Mouse (Mus musculus) stomach, postnatal 0 days (tissue): Measurements from ENCODE around the gene Gm38392. TPM values are rescaled to one million over a fixed set of nuclear protein-coding genes. Genes with fewer than 3 reads are reported as not detected.
"Not testable (repeated sequence)": the region's sequence is repeated elsewhere in the genome, so short reads cannot be mapped to it uniquely, and the experiment has no call there.

ENCODE experiments used
- ATAC-seq: fragments of 200-750 bp; cut with Nextera tagmentation; 2 replicates; pipeline ENCODE4 v1.8.0; 2017; ENCODE audit not compliant: low FRiP score, low TSS enrichment
- DNase-seq: peaks from one replicate; pipeline ENCODE4 v3.0.0-alpha.2; 2016; ENCODE audit warnings: low spot score
- H3K27ac ChIP-seq: fragments of 300-500 bp; sonication (generic); replicated peaks from 2 replicates; pipeline ENCODE4 v1.5.1; 2014; ENCODE audit warnings: mild to moderate bottlenecking, control low read depth
- H3K27me3 ChIP-seq: fragments of 300-500 bp; sonication (generic); 2 replicates; pipeline ENCODE4 v1.6.1; 2014; ENCODE audit warnings: low read length; ENCODE audit not compliant: control insufficient read depth, insufficient read depth
- H3K36me3 ChIP-seq: fragments of 300-500 bp; sonication (generic); 2 replicates; pipeline ENCODE4 v1.6.1; 2014; ENCODE audit warnings: low read length, mixed read lengths; ENCODE audit not compliant: control insufficient read depth, insufficient read depth
- H3K4me1 ChIP-seq: fragments of 300-500 bp; sonication (generic); replicated peaks from 2 replicates; pipeline ENCODE4 v1.6.1; 2014; ENCODE audit warnings: antibody characterized with exemption; ENCODE audit not compliant: control insufficient read depth, insufficient read depth
- H3K4me2 ChIP-seq: fragments of 300-500 bp; sonication (generic); replicated peaks from 2 replicates; pipeline ENCODE4 v1.6.1; 2014; ENCODE audit warnings: low read depth, mild to moderate bottlenecking, control low read depth, moderate library complexity
- H3K4me3 ChIP-seq: fragments of 300-500 bp; sonication (generic); 2 replicates; pipeline ENCODE4 v1.5.1; 2014; ENCODE audit warnings: low read depth, low read length, control low read depth
- H3K9ac ChIP-seq: fragments of 300-500 bp; sonication (generic); 2 replicates; pipeline ENCODE4 v1.6.1; 2014; ENCODE audit warnings: mild to moderate bottlenecking, low read length, control low read depth, mixed read lengths
- H3K9me3 ChIP-seq: fragments of 300-500 bp; sonication (generic); 2 replicates; pipeline ENCODE4 v1.6.1; 2016; ENCODE audit warnings: low read length; ENCODE audit not compliant: control insufficient read depth
- CTCF ChIP-seq: IDR thresholded peaks from 2 replicates; pipeline ENCODE4 v1.5.1; 2016; ENCODE audit warnings: antibody characterized with exemption, low read depth, mild to moderate bottlenecking, moderate library complexity
- EP300 ChIP-seq: optimal IDR thresholded peaks from 2 replicates; pipeline ENCODE3; 2016; ENCODE audit warnings: antibody characterized with exemption
- WGBS: fragments of 180-500 bp; shearing (Covaris S2); extraction: QIAGEN DNeasy Blood & Tissue Kit; methylation state at CpG from one replicate; pipeline ENCODE4 v1.1.7; 2014; 5-methylcytosine and 5-hydroxymethylcytosine counted together
- polyA plus RNA-seq: library from polyadenylated mRNA; unstranded; fragments of >200 nt; fragmentation: Nextera tagmentation; extraction: Ambion mirVana; gene quantifications from 2 replicates; pipeline ENCODE4 v1.2.1, GENCODE M21; 2015

Gene Gm38392
- polyA plus RNA-seq, 1 experiment from 2014 or later = 2.0 TPM

DNA sequence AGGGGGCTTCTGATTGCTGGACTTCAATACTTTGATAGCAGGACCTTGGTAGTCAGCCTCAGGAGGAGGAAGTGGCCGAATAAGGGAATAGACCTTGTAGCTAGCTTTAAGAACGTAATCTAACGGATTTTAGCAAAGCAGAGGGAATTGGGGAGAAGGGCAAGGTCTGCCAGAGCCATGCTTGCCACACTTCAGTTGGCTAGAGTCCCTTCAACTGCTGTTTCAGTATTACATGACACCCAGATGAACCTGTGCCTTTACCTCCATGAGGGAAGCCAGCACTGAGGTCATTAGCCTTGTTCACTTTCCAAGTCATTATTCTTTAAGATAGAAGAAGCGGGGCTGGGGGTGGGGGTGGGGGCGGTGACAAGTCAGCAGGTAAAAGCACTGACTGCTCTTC, 18.0 kb downstream of the Gm38392 start:
- WGBS = 77% methylated on average over 5 of the region's 5 CpGs
- no peak overlapping the region for H3K27ac ChIP-seq
- DNase-seq (no peak), ATAC-seq (no peak)
- H3K4me3 ChIP-seq = no peak overlapping the region
- TF ChIP-seq EP300 (no peak), CTCF (no peak)
- no peaks in the 10 kb centered on the region for H3K27me3 ChIP-seq
- H3K9me3 ChIP-seq = no peaks in the 10 kb centered on the region
- no peaks in the 10 kb centered on the region for H3K4me1 ChIP-seq
- H3K9ac ChIP-seq = no peak overlapping the region
- no peaks in the 10 kb centered on the region for H3K36me3 ChIP-seq
- H3K4me2 ChIP-seq = no peak overlapping the region

DNA sequence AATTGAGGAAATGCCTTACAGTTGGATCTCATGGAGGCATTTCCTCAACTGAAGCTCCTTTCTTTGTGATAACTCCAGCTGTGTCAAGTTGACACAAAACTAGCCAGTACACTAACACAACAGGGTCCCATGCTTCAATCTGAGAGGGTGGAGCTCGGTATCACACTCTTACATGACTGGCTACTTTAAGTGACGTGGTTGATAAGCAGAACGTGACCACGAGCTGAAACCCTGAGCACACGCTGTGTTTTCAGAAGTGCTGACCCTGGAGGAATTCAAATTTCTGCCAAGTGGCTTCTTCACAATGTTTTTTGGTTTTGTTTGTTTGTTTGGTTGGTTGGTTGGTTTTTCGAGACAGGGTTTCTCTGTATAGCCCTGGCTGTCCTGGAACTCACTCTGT, 19.0 kb downstream of the Gm38392 start:
- H3K4me1 ChIP-seq, ATAC-seq: not testable (repeated sequence)
- 76% methylated on average over 6 of the region's 6 CpGs for WGBS

DNA sequence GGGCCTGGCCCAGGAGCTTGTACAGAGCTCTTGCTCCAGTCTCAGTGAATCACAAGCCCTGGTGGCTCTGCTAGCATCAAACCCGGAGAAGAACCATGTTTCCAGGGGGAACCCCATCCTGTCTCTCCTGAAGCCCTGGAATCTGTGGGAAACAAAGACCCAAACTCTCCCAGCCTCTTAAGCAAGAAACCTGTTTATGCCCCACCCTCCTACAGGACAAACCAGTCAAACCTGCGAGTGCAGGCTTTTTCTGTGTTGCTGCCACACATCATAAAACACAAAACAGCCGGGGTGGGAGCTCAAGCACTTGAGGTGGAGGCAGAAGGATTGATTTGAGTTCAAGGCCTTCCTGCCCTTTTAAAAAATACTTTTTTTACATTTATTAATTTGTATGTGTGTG, 24.7 kb downstream of the Gm38392 start:
- peak overlapping the region; percentile 59; the same call in 1 of the 2 replicates for H3K27ac ChIP-seq
- H3K9me3 ChIP-seq = no peaks in the 10 kb centered on the region
- WGBS = 53% methylated on average over 3 of the region's 3 CpGs
- no peak overlapping the region for H3K4me3 ChIP-seq
- H3K9ac ChIP-seq = no peak overlapping the region
- no peaks in the 10 kb centered on the region for H3K4me1 ChIP-seq
- peak; percentile 90 for TF ChIP-seq EP300
- no peak for TF ChIP-seq CTCF
- ATAC-seq = peak; percentile 29; the same call in 1 of the 2 replicates
- DNase-seq = no peak
- H3K4me2 ChIP-seq = no peak overlapping the region
- no peaks in the 10 kb centered on the region for H3K36me3 ChIP-seq
- H3K27me3 ChIP-seq = no peaks in the 10 kb centered on the region

More for the DNA sequence above, 19.0 kb downstream of the Gm38392 start:
- not testable (repeated sequence) for H3K27me3 ChIP-seq, H3K9ac ChIP-seq, H3K4me2 ChIP-seq, DNase-seq, H3K27ac ChIP-seq, H3K36me3 ChIP-seq, H3K4me3 ChIP-seq, H3K9me3 ChIP-seq

DNA sequence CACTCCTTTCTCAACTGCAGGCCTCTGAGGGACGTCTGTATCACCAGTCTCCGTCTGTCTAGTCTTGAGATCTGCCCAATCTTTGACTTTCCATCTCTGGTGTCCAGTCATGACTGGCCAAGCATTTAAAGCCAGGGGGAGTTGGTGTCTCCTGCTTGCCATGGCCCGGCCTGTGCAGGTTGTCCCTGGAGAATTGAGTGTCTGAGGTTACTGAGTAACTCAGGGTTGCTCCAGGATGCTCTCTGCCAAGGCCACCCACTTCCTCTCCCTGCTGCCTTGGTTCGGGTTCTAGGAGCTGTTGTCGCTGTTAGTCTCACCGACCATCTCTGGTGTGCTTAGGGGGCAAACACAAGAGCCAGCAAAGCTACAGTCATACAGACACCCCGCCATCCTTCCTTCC, 30.6 kb downstream of the Gm38392 start:
- Histone ChIP-seq H3K36me3 (no peaks in the 10 kb centered on the region), H3K9me3 (no peaks in the 10 kb centered on the region), H3K27me3 (no peaks in the 10 kb centered on the region; the same call in 1 of the 2 replicates), H3K4me2 (no peak overlapping the region), H3K9ac (no peak overlapping the region), H3K27ac (no peak overlapping the region), H3K4me1 (no peaks in the 10 kb centered on the region), H3K4me3 (no peak overlapping the region)
- TF ChIP-seq EP300 = no peak
- no peak for TF ChIP-seq CTCF
- 55% methylated on average over 7 of the region's 7 CpGs for WGBS
- DNase-seq (no peak), ATAC-seq (no peak)

DNA sequence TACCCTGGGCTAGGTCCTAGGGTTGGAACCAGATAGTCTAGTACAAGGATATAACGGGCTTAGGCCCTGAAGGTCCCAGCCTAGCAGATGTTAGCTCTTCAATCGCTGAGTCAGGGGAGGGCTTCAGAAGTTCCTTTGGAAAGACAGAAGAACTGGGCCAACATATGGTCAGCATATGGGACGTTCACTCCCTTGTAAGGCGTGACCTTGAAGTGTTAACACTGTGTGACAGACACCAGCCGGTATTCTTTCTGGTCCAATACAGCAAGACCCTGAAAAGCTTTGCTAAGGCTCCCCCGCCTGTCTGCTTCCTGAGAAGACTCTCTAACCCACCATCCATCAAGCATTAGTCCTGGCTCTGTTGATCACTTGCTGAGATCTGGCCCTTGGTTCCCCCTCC, 31.1 kb downstream of the Gm38392 start:
- Histone ChIP-seq H3K4me2 (no peak overlapping the region), H3K36me3 (no peaks in the 10 kb centered on the region), H3K4me3 (no peak overlapping the region), H3K4me1 (no peaks in the 10 kb centered on the region), H3K9me3 (no peaks in the 10 kb centered on the region), H3K9ac (no peak overlapping the region), H3K27ac (no peak overlapping the region), H3K27me3 (no peaks in the 10 kb centered on the region; the same call in 1 of the 2 replicates)
- 47% methylated on average over 6 of the region's 6 CpGs for WGBS
- TF ChIP-seq EP300 = no peak
- no peak for TF ChIP-seq CTCF
- ATAC-seq (peak; percentile 46; the same call in 1 of the 2 replicates), DNase-seq (no peak)

DNA sequence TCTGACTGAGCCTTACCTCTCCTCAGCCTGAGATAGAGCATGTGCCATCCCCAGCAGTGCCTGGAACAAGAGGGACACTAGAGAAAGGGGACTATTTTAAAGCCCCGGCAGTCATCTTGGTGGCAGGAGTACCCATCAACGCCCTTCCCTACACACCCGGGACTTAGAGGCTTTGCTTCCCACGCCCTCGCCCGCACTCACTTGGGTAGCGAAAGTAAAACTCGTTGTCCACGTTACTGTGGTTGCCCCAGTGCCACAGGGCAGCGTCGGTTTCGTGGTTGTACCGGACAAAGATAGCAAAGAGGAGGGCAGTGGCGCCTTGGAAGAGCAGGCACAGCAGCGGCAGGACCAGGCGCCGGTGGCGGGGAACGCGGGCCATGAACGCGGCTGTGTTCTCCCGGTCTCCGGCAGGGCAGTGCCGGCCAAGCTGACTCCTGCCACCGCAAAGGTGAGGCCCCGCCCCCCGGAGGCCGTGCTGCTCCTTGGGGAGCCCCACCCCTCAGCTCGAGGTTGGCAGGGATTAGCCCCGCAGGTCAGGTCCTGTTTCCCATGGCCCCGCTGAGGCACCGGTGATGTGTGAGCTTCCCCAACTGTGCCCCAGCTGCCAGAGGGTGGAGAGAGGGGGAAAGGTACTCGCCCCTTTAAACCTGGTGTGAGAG, 32.6 kb downstream of the Gm38392 start, which contains the start of gene Rhbg:
Gene Rhbg (minus strand): TSS at position 442 of the 659 bp plus-strand sequence.
- Histone ChIP-seq H3K4me2 (peak within 1 kb of the TSS; percentile 68), H3K9ac (peak within 1 kb of the TSS; percentile 38), H3K4me3 (peak within 1 kb of the TSS; percentile 49), H3K27me3 (no peaks in the 10 kb centered on the region; the same call in 1 of the 2 replicates), H3K27ac (no peak within 1 kb of the TSS), H3K4me1 (no peaks in the 10 kb centered on the region), H3K9me3 (no peaks in the 10 kb centered on the region), H3K36me3 (no peaks in the 10 kb centered on the region)
- WGBS = 4% methylated on average over 34 of the region's 34 CpGs
- DNase-seq (peak; percentile 87), ATAC-seq (peak; percentile 79)
- no peak for TF ChIP-seq EP300
- TF ChIP-seq CTCF = no peak
